Mouse (Mus musculus): Measurements from ENCODE around the gene Lfng. TPM values are rescaled to one million over a fixed set of nuclear protein-coding genes. Genes with fewer than 3 reads are reported as not detected.

Gene Lfng
- polyA plus RNA-seq, 1 experiment from 2014 or later, result 3.3 TPM

DNA sequence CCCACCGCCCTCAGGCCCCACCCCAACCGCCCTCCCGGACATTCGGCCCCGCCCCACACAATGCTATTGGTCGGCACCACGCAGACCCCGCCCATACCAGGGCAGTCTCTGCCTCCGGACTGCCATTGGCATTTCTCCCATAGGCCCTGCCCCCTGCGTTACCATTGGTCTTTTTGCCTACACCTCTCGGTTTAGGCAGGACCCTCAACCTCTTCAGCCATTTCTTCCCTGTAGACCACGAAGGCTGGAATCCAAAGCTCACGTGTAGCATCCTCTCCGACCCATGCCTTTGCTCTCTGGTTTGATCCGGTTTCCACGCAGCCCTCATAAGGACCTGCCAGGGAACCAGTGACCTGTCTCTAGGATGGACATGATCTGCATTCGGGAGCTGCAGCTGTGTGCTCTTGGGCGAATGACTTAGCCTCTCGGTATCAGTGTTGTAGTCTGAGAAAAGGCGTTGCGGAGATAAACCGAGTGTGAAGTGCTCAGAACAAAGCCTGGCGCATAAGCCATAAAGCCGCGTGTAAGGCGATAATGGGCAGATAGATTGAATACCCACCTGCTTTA, 42.1 kb downstream of the Lfng start:
- WGBS (ENCODE audit: insufficient replicate concordance), result 2% methylated on average over 25 of the region's 26 CpGs

DNA sequence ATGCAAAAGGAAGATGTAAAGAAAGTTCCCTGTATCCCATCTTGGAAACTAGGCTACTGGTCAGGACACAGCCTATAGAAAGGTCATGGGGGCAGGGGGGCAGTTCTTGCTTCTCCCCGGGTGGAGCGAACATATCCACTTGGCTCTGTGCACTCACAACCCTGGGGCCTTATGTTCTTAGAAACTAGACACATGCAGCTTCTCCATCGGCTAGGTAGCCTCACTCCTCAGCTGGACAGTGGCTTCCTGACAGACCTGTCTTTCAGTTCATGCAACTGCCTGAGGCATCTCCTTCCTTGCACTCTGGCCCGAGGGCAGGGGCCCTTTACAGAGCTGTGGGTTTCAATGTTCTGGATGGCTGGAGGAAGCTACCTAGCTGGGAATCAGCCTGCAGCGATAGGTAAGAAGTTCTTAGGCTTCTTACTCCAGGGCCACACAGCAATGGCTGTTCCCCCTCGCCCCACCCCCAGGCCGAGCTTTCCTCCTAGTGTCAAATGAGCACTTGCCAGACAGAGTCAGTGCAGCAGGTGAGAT, 42.8 kb downstream of the Lfng start:
- H3K27me3 ChIP-seq (ENCODE audit: control insufficient read depth, insufficient read depth, low read length), result no peaks in the 10 kb centered on the region
- WGBS (ENCODE audit: insufficient replicate concordance), result 67% methylated on average over 7 of the region's 7 CpGs
- H3K9ac ChIP-seq (ENCODE audit: low read depth, low read length), result no peak overlapping the region
- 0 out of 2 replicates have a peak overlapping the region, but pooled peaks have one; percentile 2 for H3K27ac ChIP-seq (ENCODE audit: low read depth, low read length)
- no peak overlapping the region for H3K4me3 ChIP-seq (ENCODE audit: low read depth, low read length)
- ATAC-seq (replicated peaks; ENCODE audit: insufficient number of reproducible peaks, low FRiP score, low TSS enrichment), result no peak
- H3K4me1 ChIP-seq (ENCODE audit: control insufficient read depth, insufficient read depth, low read length), result peaks cover 32% of the 10 kb centered on the region
- no peaks in the 10 kb centered on the region for H3K9me3 ChIP-seq (replicated peaks; ENCODE audit: control insufficient read depth, low read length)
- peak overlapping the region; percentile 60 for H3K4me2 ChIP-seq
- no peaks in the 10 kb centered on the region for H3K36me3 ChIP-seq (ENCODE audit: control insufficient read depth, insufficient read depth, low read length)

More for the DNA sequence above, 42.1 kb downstream of the Lfng start:
- Histone ChIP-seq H3K4me2 (peak overlapping the region; percentile 60), H3K27ac (ENCODE audit: low read depth, low read length) (0 out of 2 replicates have a peak overlapping the region, but pooled peaks have one; percentile 2), H3K27me3 (ENCODE audit: control insufficient read depth, insufficient read depth, low read length) (no peaks in the 10 kb centered on the region), H3K9me3 (replicated peaks; ENCODE audit: control insufficient read depth, low read length) (no peaks in the 10 kb centered on the region), H3K36me3 (ENCODE audit: control insufficient read depth, insufficient read depth, low read length) (no peaks in the 10 kb centered on the region), H3K4me1 (ENCODE audit: control insufficient read depth, insufficient read depth, low read length) (peaks cover 38% of the 10 kb centered on the region), H3K9ac (ENCODE audit: low read depth, low read length) (peak overlapping the region; percentile 2; the same call in 1 of the 2 replicates), H3K4me3 (ENCODE audit: low read depth, low read length) (peak overlapping the region; percentile 91)
- ATAC-seq (replicated peaks; ENCODE audit: insufficient number of reproducible peaks, low FRiP score, low TSS enrichment), result peak; percentile 94

DNA sequence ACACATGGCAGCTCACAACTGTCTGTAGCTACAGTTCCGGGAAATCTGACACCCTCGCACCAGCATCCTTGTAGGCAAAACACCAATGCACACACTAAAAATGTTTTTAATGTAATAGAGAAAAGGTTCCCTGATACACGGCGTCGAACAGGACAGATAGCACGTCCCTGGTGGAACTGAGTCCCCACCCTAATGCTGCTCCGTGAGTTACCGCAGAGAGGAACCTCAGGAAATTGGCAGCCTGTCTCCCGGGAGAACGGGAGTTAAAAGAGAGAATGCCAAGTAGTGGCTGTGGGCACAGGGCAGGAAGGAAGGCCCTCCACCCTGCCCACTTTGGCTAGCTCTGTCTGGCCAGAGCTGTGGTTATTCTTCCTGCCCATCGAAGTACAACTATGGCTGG, 44.1 kb downstream of the Lfng start:
- no peak overlapping the region for H3K4me3 ChIP-seq (ENCODE audit: low read depth, low read length)
- H3K4me2 ChIP-seq, result no peak overlapping the region
- peaks cover 21% of the 10 kb centered on the region for H3K4me1 ChIP-seq (ENCODE audit: control insufficient read depth, insufficient read depth, low read length)
- 86% methylated on average over 11 of the region's 11 CpGs for WGBS (ENCODE audit: insufficient replicate concordance)
- ATAC-seq (replicated peaks; ENCODE audit: insufficient number of reproducible peaks, low FRiP score, low TSS enrichment), result no peak
- H3K27me3 ChIP-seq (ENCODE audit: control insufficient read depth, insufficient read depth, low read length), result no peaks in the 10 kb centered on the region
- no peaks in the 10 kb centered on the region for H3K9me3 ChIP-seq (replicated peaks; ENCODE audit: control insufficient read depth, low read length)
- H3K27ac ChIP-seq (ENCODE audit: low read depth, low read length), result no peak overlapping the region
- H3K9ac ChIP-seq (ENCODE audit: low read depth, low read length), result no peak overlapping the region
- no peaks in the 10 kb centered on the region for H3K36me3 ChIP-seq (ENCODE audit: control insufficient read depth, insufficient read depth, low read length)

DNA sequence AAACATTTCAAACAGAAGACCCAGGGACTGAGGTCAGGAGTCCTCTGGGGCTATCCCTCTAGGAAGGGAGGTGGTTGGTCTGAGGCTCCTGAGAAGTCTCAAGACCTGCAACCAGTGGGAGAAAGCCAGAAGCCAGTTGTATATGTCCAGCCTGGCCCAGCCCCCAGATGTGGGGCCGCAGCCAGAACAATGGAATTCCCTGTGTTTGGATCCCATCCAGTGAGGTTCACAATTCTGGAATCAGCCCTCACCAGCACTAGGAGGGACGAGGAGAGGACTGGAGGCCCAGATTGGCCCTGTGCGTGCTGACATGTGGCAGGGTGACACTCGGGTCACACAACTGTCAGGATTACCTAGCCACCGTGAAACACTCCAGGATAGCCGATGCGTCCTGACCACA, 45.5 kb downstream of the Lfng start:
- Histone ChIP-seq H3K9me3 (replicated peaks; ENCODE audit: control insufficient read depth, low read length) (no peaks in the 10 kb centered on the region), H3K27ac (ENCODE audit: low read depth, low read length) (no peak overlapping the region), H3K36me3 (ENCODE audit: control insufficient read depth, insufficient read depth, low read length) (no peaks in the 10 kb centered on the region), H3K9ac (ENCODE audit: low read depth, low read length) (no peak overlapping the region), H3K4me1 (ENCODE audit: control insufficient read depth, insufficient read depth, low read length) (peaks cover 7% of the 10 kb centered on the region; the same call in 1 of the 2 replicates), H3K27me3 (ENCODE audit: control insufficient read depth, insufficient read depth, low read length) (no peaks in the 10 kb centered on the region), H3K4me2 (no peak overlapping the region), H3K4me3 (ENCODE audit: low read depth, low read length) (no peak overlapping the region)
- WGBS (ENCODE audit: insufficient replicate concordance), result 59% methylated on average over 7 of the region's 7 CpGs
- no peak for ATAC-seq (replicated peaks; ENCODE audit: insufficient number of reproducible peaks, low FRiP score, low TSS enrichment)

GRCm38 (mm10) chr5:140654096-140654845, 47.2 kb downstream of the Lfng start:
- peaks cover 6% of the 10 kb centered on the region; the same call in 1 of the 2 replicates for H3K4me1 ChIP-seq (ENCODE audit: control insufficient read depth, insufficient read depth, low read length)
- H3K4me2 ChIP-seq, result no peak overlapping the region
- no peaks in the 10 kb centered on the region for H3K36me3 ChIP-seq (ENCODE audit: control insufficient read depth, insufficient read depth, low read length)
- no peaks in the 10 kb centered on the region for H3K9me3 ChIP-seq (replicated peaks; ENCODE audit: control insufficient read depth, low read length)
- no peak overlapping the region for H3K9ac ChIP-seq (ENCODE audit: low read depth, low read length)
- H3K27me3 ChIP-seq (ENCODE audit: control insufficient read depth, insufficient read depth, low read length), result no peaks in the 10 kb centered on the region
- ATAC-seq (replicated peaks; ENCODE audit: insufficient number of reproducible peaks, low FRiP score, low TSS enrichment), result no peak
- H3K4me3 ChIP-seq (ENCODE audit: low read depth, low read length), result no peak overlapping the region
- H3K27ac ChIP-seq (ENCODE audit: low read depth, low read length), result no peak overlapping the region
- 72% methylated on average over 15 of the region's 15 CpGs for WGBS (ENCODE audit: insufficient replicate concordance)

DNA sequence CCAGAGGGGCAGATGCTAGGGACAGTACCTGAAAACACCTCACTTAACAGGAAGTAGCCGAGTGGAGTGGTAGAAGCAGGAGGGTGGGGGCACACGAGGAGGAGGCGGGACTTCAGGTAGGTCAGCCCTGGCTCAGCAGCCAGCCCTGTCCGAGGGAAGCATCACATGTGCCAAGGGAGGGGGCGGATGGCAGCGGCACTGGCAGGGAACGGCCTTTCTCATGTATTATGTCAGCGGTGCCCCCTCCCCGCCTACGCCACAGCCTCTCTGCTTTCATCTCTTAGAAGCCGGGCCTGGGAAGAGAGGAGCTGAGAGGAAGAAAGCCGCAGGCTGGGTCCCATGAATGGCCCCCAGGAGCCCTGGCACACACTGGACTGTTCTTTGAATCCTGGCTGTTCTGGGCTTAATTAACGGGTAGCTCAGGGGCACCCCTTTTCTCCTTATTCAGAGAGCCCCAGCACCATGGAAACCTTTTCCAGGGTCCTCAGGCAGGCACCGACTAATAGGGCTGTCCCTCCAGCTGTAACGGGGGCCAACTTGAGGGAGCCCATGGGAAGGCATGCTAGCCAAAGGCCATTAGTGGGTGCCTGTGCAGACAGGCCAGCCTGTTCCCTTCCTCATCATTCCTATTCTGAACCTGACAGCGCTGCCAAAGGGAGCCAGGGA, 52.6 kb downstream of the Lfng start:
- Histone ChIP-seq H3K27me3 (ENCODE audit: control insufficient read depth, insufficient read depth, low read length) (no peaks in the 10 kb centered on the region), H3K36me3 (ENCODE audit: control insufficient read depth, insufficient read depth, low read length) (no peaks in the 10 kb centered on the region), H3K9me3 (replicated peaks; ENCODE audit: control insufficient read depth, low read length) (no peaks in the 10 kb centered on the region), H3K4me1 (ENCODE audit: control insufficient read depth, insufficient read depth, low read length) (peaks cover 22% of the 10 kb centered on the region), H3K9ac (ENCODE audit: low read depth, low read length) (no peak overlapping the region), H3K4me3 (ENCODE audit: low read depth, low read length) (no peak overlapping the region), H3K4me2 (no peak overlapping the region), H3K27ac (ENCODE audit: low read depth, low read length) (no peak overlapping the region)
- WGBS (ENCODE audit: insufficient replicate concordance), result 53% methylated on average over 16 of the region's 16 CpGs
- ATAC-seq (replicated peaks; ENCODE audit: insufficient number of reproducible peaks, low FRiP score, low TSS enrichment), result no peak

- no peak overlapping the region for H3K4me3 ChIP-seq (ENCODE audit: low read depth, low read length)
- 84% methylated on average over 1 of the region's 1 CpGs for WGBS (ENCODE audit: insufficient replicate concordance)
- no peak overlapping the region for H3K4me2 ChIP-seq
- H3K36me3 ChIP-seq (ENCODE audit: control insufficient read depth, insufficient read depth, low read length), result no peaks in the 10 kb centered on the region
- no peak overlapping the region for H3K9ac ChIP-seq (ENCODE audit: low read depth, low read length)
- peaks cover 22% of the 10 kb centered on the region for H3K4me1 ChIP-seq (ENCODE audit: control insufficient read depth, insufficient read depth, low read length)
- H3K27me3 ChIP-seq (ENCODE audit: control insufficient read depth, insufficient read depth, low read length), result no peaks in the 10 kb centered on the region
- no peak for ATAC-seq (replicated peaks; ENCODE audit: insufficient number of reproducible peaks, low FRiP score, low TSS enrichment)
- no peak overlapping the region for H3K27ac ChIP-seq (ENCODE audit: low read depth, low read length)
- no peaks in the 10 kb centered on the region for H3K9me3 ChIP-seq (replicated peaks; ENCODE audit: control insufficient read depth, low read length)
Measured at GRCm38 (mm10) chr5:140660398-140660797, 53.3 kb downstream of the Lfng start.

DNA sequence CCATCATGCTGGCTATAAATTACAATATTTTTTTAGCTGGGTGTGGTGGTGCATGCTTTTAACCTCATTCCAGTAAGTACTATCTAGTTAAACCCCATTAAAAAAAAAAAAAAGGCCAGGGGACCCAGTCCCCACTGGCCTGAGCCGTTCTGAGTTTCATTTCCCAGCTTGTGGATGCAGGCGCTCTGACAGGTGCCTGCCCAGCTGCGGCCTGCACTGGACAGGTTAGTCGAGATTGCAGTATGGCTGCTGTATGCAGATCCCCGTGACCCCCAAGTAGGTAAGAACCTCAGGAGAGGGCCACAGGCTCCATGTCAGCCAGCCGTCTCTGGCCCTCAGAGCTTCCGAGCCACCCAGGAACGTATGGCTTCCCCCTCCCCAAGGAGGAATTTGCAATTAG, 54.3 kb downstream of the Lfng start:
- Histone ChIP-seq H3K36me3 (ENCODE audit: control insufficient read depth, insufficient read depth, low read length) (no peaks in the 10 kb centered on the region), H3K4me1 (ENCODE audit: control insufficient read depth, insufficient read depth, low read length) (peaks cover 22% of the 10 kb centered on the region), H3K27me3 (ENCODE audit: control insufficient read depth, insufficient read depth, low read length) (no peaks in the 10 kb centered on the region), H3K4me2 (peak overlapping the region; percentile 1), H3K4me3 (ENCODE audit: low read depth, low read length) (no peak overlapping the region), H3K27ac (ENCODE audit: low read depth, low read length) (peak overlapping the region; percentile 62), H3K9me3 (replicated peaks; ENCODE audit: control insufficient read depth, low read length) (no peaks in the 10 kb centered on the region), H3K9ac (ENCODE audit: low read depth, low read length) (no peak overlapping the region; the same call in 1 of the 2 replicates)
- no peak for ATAC-seq (replicated peaks; ENCODE audit: insufficient number of reproducible peaks, low FRiP score, low TSS enrichment)
- 57% methylated on average over 8 of the region's 8 CpGs for WGBS (ENCODE audit: insufficient replicate concordance)
